19 mouse cellular contexts compared by ENCODE assay signal in the genomic region with DNA sequence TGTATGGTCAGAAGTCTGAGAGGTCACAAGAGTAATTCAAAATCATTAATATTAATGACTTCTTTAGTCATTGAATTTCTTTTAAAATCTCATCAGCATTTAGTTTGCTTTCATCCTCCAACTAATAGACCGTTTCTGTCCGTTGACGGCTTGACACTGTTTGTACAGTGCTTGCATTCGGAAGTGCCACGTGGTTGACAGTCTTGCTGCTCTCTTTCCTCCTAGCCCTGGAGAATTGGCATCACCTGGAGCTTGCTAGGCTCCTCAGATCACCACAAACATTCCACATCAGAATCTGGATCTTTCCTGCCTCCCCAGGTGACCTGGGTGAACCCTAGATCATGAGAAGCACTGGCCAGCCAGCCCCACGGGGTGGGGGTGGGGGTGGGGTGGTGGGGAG.
DNase-seq lines count a peak whose midpoint lies in the region; ATAC-seq and TF ChIP-seq lines count a peak whose summit lies in the region.
"Had no signal": no experiment of that assay in that cellular context is flagged by ENCODE, and none has a peak within 500 bp of the region (broad histone marks: within the 10 kb centered on the region; RNA-seq: fewer than 3 reads in every experiment).

No protein-coding gene starts in this region.

- WGBS in forebrain, embryonic 15.5 days, result 18% methylated on average over 6 of the region's 6 CpGs
- WGBS in forebrain, embryonic 13.5 days, result 23% methylated on average over 6 of the region's 6 CpGs
- 40% methylated on average over 6 of the region's 6 CpGs for WGBS in kidney, embryonic 15.5 days

- ATAC-seq in forebrain, embryonic 15.5 days (replicated peaks), result no peak
- ATAC-seq in forebrain, embryonic 13.5 days, result no peak
- no peak for ATAC-seq in kidney, embryonic 15.5 days (replicated peaks; ENCODE audit: low FRiP score)
- ATAC-seq: CD4-positive, CD25-positive, alpha-beta regulatory T cell, adult 4 months had no signal

- no peaks in the 10 kb centered on the region for H3K27me3 ChIP-seq in forebrain, embryonic 15.5 days
- H3K27me3 ChIP-seq in forebrain, embryonic 13.5 days, result no peaks in the 10 kb centered on the region
- H3K27me3 ChIP-seq in kidney, embryonic 15.5 days, result no peaks in the 10 kb centered on the region
- no peaks in the 10 kb centered on the region for H3K27me3 ChIP-seq in testis, adult 2 months (ENCODE audit: control insufficient read depth, insufficient read depth, low read length)
- H3K27me3 ChIP-seq: megakaryocyte, embryonic 14.5 days; neural tube, embryonic 13.5 days had no signal

- no peaks in the 10 kb centered on the region for H3K36me3 ChIP-seq in forebrain, embryonic 15.5 days
- no peaks in the 10 kb centered on the region for H3K36me3 ChIP-seq in forebrain, embryonic 13.5 days (ENCODE audit: poor library complexity, severe bottlenecking)
- no peaks in the 10 kb centered on the region for H3K36me3 ChIP-seq in kidney, embryonic 15.5 days
- no peaks in the 10 kb centered on the region for H3K36me3 ChIP-seq in testis, adult 2 months (ENCODE audit: control insufficient read depth, insufficient read depth, low read length)
- H3K36me3 ChIP-seq: embryonic facial prominence, embryonic 10.5 days; neural tube, embryonic 13.5 days had no signal

- H3K4me3 ChIP-seq in forebrain, embryonic 15.5 days, result no peak overlapping the region
- H3K4me3 ChIP-seq in forebrain, embryonic 13.5 days, result no peak overlapping the region
- H3K4me3 ChIP-seq in kidney, embryonic 15.5 days (replicated peaks), result no peak overlapping the region
- peak overlapping the region; percentile 74 for H3K4me3 ChIP-seq in testis, adult 2 months (ENCODE audit: control insufficient read depth, low read depth, low read length)
- H3K4me3 ChIP-seq: embryonic facial prominence, embryonic 10.5 days; megakaryocyte, embryonic 14.5 days; neural tube, embryonic 13.5 days had no signal

- DNase-seq in kidney, adult 11 months, result peak; percentile 23
- DNase-seq in testis, postnatal 14 days (ENCODE audit: low spot score), result no peak
- DNase-seq in cerebellum, adult 9-10 months, result no peak
- DNase-seq: adrenal gland, postnatal 25 days; cerebellum, adult 2 months; gastrocnemius, postnatal 36 days; left cerebral cortex, postnatal 4 days; lung, adult 2 months; right cerebral cortex, adult 18-20 months; thymus, postnatal 25 days had no signal

- H3K9me3 ChIP-seq in forebrain, embryonic 15.5 days, result no peaks in the 10 kb centered on the region
- H3K9me3 ChIP-seq in forebrain, embryonic 13.5 days (replicated peaks), result no peaks in the 10 kb centered on the region
- H3K9me3 ChIP-seq in kidney, embryonic 15.5 days (replicated peaks), result no peaks in the 10 kb centered on the region
- H3K9me3 ChIP-seq: embryonic facial prominence, embryonic 10.5 days; megakaryocyte, embryonic 14.5 days had no signal

- TF ChIP-seq POLR2A in testis, adult 2 months (IDR thresholded peaks at IDR 0.05; ENCODE audit: control insufficient read depth, low read depth, low read length), result no peak

- peaks cover 25% of the 10 kb centered on the region for H3K4me1 ChIP-seq in forebrain, embryonic 15.5 days
- peaks cover 33% of the 10 kb centered on the region for H3K4me1 ChIP-seq in forebrain, embryonic 13.5 days
- H3K4me1 ChIP-seq in kidney, embryonic 15.5 days, result peaks cover 34% of the 10 kb centered on the region
- H3K4me1 ChIP-seq in testis, adult 2 months (ENCODE audit: control insufficient read depth, insufficient read depth, low read length), result peaks cover 14% of the 10 kb centered on the region

- 0 out of 2 replicates have a peak overlapping the region, but pooled peaks have one; percentile 32 for H3K4me2 ChIP-seq in forebrain, embryonic 15.5 days (replicated peaks)
- no peak overlapping the region for H3K4me2 ChIP-seq in forebrain, embryonic 13.5 days
- no peak overlapping the region for H3K4me2 ChIP-seq in kidney, embryonic 15.5 days
- H3K4me2 ChIP-seq: liver, embryonic 11.5 days; neural tube, embryonic 13.5 days had no signal

- no peak overlapping the region for H3K9ac ChIP-seq in forebrain, embryonic 15.5 days (replicated peaks)
- H3K9ac ChIP-seq in forebrain, embryonic 13.5 days, result no peak overlapping the region
- no peak overlapping the region for H3K9ac ChIP-seq in kidney, embryonic 15.5 days
- H3K9ac ChIP-seq: neural tube, embryonic 13.5 days had no signal

- H3K27ac ChIP-seq in forebrain, embryonic 15.5 days (replicated peaks), result no peak overlapping the region
- no peak overlapping the region for H3K27ac ChIP-seq in forebrain, embryonic 13.5 days
- H3K27ac ChIP-seq in kidney, embryonic 15.5 days, result no peak overlapping the region
- no peak overlapping the region for H3K27ac ChIP-seq in testis, adult 2 months (ENCODE audit: control insufficient read depth, insufficient read depth, low read depth, low read length)
- H3K27ac ChIP-seq: embryonic facial prominence, embryonic 10.5 days; neural tube, embryonic 13.5 days had no signal

- TF ChIP-seq CTCF in testis, adult 2 months (IDR thresholded peaks at IDR 0.05; ENCODE audit: control insufficient read depth, insufficient read depth, insufficient replicate concordance, low read depth, low read length), result no peak
